Mouse (Mus musculus): ENCODE data around the gene Eng.

GRCm38 (mm10) chr2:32681754-32682153, 35.4 kb downstream of the Eng start:
- TF ChIP-seq CTCF (IDR thresholded peaks at IDR 0.05; ENCODE audit: borderline replicate concordance, insufficient read depth, low read depth, low read length): no peak
- no peak for TF ChIP-seq POLR2A (IDR thresholded peaks at IDR 0.05; ENCODE audit: borderline replicate concordance, insufficient read depth, low read length)
